Mouse (Mus musculus): ENCODE measurements around the gene Abca14. TPM values are rescaled to one million over a fixed set of nuclear protein-coding genes. Genes with fewer than 3 reads are reported as not detected.

Gene Abca14
- polyA plus RNA-seq, 1 experiment from 2014 or later: not detected

Other genes with a start within 250 kb of the Abca14 start
- gene Dnah3, start 108.7 kb upstream of the Abca14 start, polyA plus RNA-seq (2015; fragmentation: Nextera tagmentation; extraction: Ambion mirVana): 0.01 TPM in 1 of 2 replicates, not detected in the other
- 33.2 and 45.4 TPM in 2 replicates for gene Tmem159, start 101.6 kb upstream of the Abca14 start, polyA plus RNA-seq (2015; fragmentation: Nextera tagmentation; extraction: Ambion mirVana)
- gene Zp2, start 58.7 kb upstream of the Abca14 start, polyA plus RNA-seq (2015; fragmentation: Nextera tagmentation; extraction: Ambion mirVana): 0.15 TPM in 1 of 2 replicates, not detected in the other
- gene Anks4b, start 30.1 kb upstream of the Abca14 start, polyA plus RNA-seq (2015; fragmentation: Nextera tagmentation; extraction: Ambion mirVana): 2.7 and 3.2 TPM in 2 replicates
- gene Crym, start 1.9 kb upstream of the Abca14 start, polyA plus RNA-seq (2015; fragmentation: Nextera tagmentation; extraction: Ambion mirVana): 5.2 and 6.7 TPM in 2 replicates
- gene Abca15, start 124.7 kb downstream of the Abca14 start, polyA plus RNA-seq (2015; fragmentation: Nextera tagmentation; extraction: Ambion mirVana): not detected in 2 replicates
- gene Abca16, start 205.7 kb downstream of the Abca14 start, polyA plus RNA-seq (2015; fragmentation: Nextera tagmentation; extraction: Ambion mirVana): not detected in 2 replicates